Mouse (Mus musculus): Measurements from ENCODE around the gene Brd2.

DNA sequence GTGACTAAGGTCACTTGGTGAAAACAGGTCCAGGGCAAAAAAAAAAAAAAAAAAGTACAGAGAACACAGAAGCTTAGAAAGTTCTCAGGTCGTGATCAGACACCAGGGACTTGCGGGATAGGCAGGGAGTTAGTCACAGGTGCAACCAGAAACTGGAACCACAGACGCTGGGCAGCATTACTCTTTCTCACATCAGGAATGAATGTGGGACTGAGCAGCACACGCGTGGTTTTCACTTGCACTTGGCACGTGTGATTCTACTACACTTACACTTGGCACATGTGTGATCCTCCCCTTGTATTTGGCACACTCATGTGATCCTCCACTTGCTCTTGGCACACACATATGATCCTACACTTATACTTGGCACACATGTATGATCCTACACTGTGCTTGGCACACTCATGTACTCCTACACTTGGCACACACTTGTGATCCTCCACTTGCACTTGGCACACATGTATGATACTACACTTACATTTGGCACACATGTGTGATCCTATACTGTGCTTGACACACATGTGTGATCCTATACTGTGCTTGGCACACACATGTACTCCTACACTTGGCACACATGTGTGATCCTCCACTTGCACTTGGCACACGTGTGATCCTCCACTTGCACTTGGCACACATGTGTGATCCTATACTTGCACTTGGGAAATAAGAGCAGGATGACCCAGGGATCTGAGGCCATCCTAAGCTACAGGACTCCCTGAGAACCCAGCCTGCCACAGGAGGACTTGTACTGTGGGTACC is 15.1 kb downstream of the Brd2 start:
- TF ChIP-seq CTCF (IDR thresholded peaks at IDR 0.05; ENCODE audit: extremely low read depth, insufficient read depth, low read length), result no peak
- TF ChIP-seq POLR2A (IDR thresholded peaks at IDR 0.05; ENCODE audit: extremely low read depth, insufficient read depth, low read length), result no peak
